Mouse (Mus musculus) kidney, postnatal 0 days (tissue): ENCODE measurements around the gene Rhob. TPM values are rescaled to one million over a fixed set of nuclear protein-coding genes. Genes with fewer than 3 reads are reported as not detected.
A peak's percentile ranks its signal among the peaks of the same experiment; 100 is the strongest.

Experiments used
- ATAC-seq: fragments of 200-750 bp; cut with Nextera tagmentation; replicated peaks from 2 replicates; pipeline ENCODE4 v1.8.0; 2017; ENCODE audit warnings: low read depth, moderate number of reproducible peaks, moderate TSS enrichment, moderate library complexity; ENCODE audit not compliant: low FRiP score
- DNase-seq: peaks from one replicate; pipeline ENCODE4 v3.0.0-alpha.2; 2016; ENCODE audit warnings: low spot score
- H3K27ac ChIP-seq: fragments of 300-500 bp; sonication (generic); 2 replicates; pipeline ENCODE4 v1.5.1; 2014; ENCODE audit warnings: mild to moderate bottlenecking
- H3K27me3 ChIP-seq: fragments of 300-500 bp; sonication (generic); 2 replicates; pipeline ENCODE4 v1.6.1; 2014; ENCODE audit warnings: low read length, mixed read lengths; ENCODE audit not compliant: insufficient read depth
- H3K36me3 ChIP-seq: fragments of 300-500 bp; sonication (generic); 2 replicates; pipeline ENCODE4 v1.6.1; 2014; ENCODE audit warnings: low read length, mixed read lengths; ENCODE audit not compliant: insufficient read depth
- H3K4me1 ChIP-seq: fragments of 300-500 bp; sonication (generic); replicated peaks from 2 replicates; pipeline ENCODE4 v1.6.1; 2014; ENCODE audit warnings: antibody characterized with exemption, low read length, mixed read lengths; ENCODE audit not compliant: insufficient read depth
- H3K4me2 ChIP-seq: fragments of 300-500 bp; sonication (generic); 2 replicates; pipeline ENCODE4 v1.6.1; 2014; ENCODE audit warnings: mild to moderate bottlenecking, low read length, moderate library complexity, mixed read lengths
- H3K4me3 ChIP-seq: fragments of 300-500 bp; sonication (generic); replicated peaks from 2 replicates; pipeline ENCODE4 v1.5.1; 2014; ENCODE audit warnings: low read depth, low read length
- H3K9ac ChIP-seq: fragments of 300-500 bp; sonication (generic); 2 replicates; pipeline ENCODE4 v1.6.1; 2014; ENCODE audit warnings: low read depth, low read length
- H3K9me3 ChIP-seq: fragments of 300-500 bp; sonication (generic); replicated peaks from 2 replicates; pipeline ENCODE4 v1.6.1; 2016; ENCODE audit warnings: low read length, inconsistent platforms, mixed read lengths
- CTCF ChIP-seq: IDR thresholded peaks from 2 replicates; pipeline ENCODE4 v1.5.1; 2016; ENCODE audit warnings: antibody characterized with exemption, low read depth, mild to moderate bottlenecking, moderate library complexity
- WGBS: fragments of 180-500 bp; shearing (Covaris S2); extraction: QIAGEN DNeasy Blood & Tissue Kit; methylation state at CpG from one replicate; pipeline ENCODE4 v1.1.7; 2014; 5-methylcytosine and 5-hydroxymethylcytosine counted together
- polyA plus RNA-seq: library from polyadenylated mRNA; unstranded; fragments of >200 nt; fragmentation: Nextera tagmentation; extraction: Ambion mirVana; gene quantifications from 2 replicates; pipeline ENCODE4 v1.2.1, GENCODE M21; 2015

Gene Rhob
- polyA plus RNA-seq, 1 experiment from 2014 or later, result 53.6 TPM

GRCm38 (mm10) chr12:8469742-8470494 is 29.9 kb downstream of the Rhob start:
- WGBS, result 80% methylated on average over 25 of the region's 25 CpGs
- TF ChIP-seq CTCF, result no peak
- ATAC-seq, result 0 out of 2 replicates have a peak, but pooled peaks have one; percentile 37

GRCm38 (mm10) chr12:8468221-8468865 is 31.5 kb downstream of the Rhob start:
- no peak overlapping the region for H3K9ac ChIP-seq
- peak overlapping the region; percentile 9; the same call in 1 of the 2 replicates for H3K27ac ChIP-seq
- H3K4me2 ChIP-seq, result no peak overlapping the region
- no peaks in the 10 kb centered on the region for H3K36me3 ChIP-seq
- H3K4me3 ChIP-seq, result no peak overlapping the region
- ATAC-seq, result no peak
- TF ChIP-seq CTCF, result no peak
- H3K27me3 ChIP-seq, result no peaks in the 10 kb centered on the region
- peak; percentile 69 for DNase-seq
- H3K4me1 ChIP-seq, result peaks cover 6% of the 10 kb centered on the region; the same call in 1 of the 2 replicates
- H3K9me3 ChIP-seq, result no peaks in the 10 kb centered on the region

More at GRCm38 (mm10) chr12:8469742-8470494, 29.9 kb downstream of the Rhob start:
- Histone ChIP-seq H3K9me3 (no peaks in the 10 kb centered on the region), H3K27me3 (no peaks in the 10 kb centered on the region), H3K4me2 (no peak overlapping the region), H3K4me3 (no peak overlapping the region), H3K4me1 (peaks cover 6% of the 10 kb centered on the region; the same call in 1 of the 2 replicates), H3K27ac (no peak overlapping the region), H3K9ac (no peak overlapping the region), H3K36me3 (no peaks in the 10 kb centered on the region)
- DNase-seq, result peak; percentile 77

GRCm38 (mm10) chr12:8467029-8467924 is 32.5 kb downstream of the Rhob start:
- no peaks in the 10 kb centered on the region for H3K9me3 ChIP-seq
- peaks cover 6% of the 10 kb centered on the region; the same call in 1 of the 2 replicates for H3K4me1 ChIP-seq
- no peak for ATAC-seq
- H3K4me2 ChIP-seq, result no peak overlapping the region
- H3K27ac ChIP-seq, result no peak overlapping the region
- peak; percentile 63 for DNase-seq
- H3K36me3 ChIP-seq, result no peaks in the 10 kb centered on the region
- H3K9ac ChIP-seq, result no peak overlapping the region
- TF ChIP-seq CTCF, result no peak
- 42% methylated on average over 12 of the region's 12 CpGs for WGBS
- no peaks in the 10 kb centered on the region for H3K27me3 ChIP-seq
- H3K4me3 ChIP-seq, result no peak overlapping the region

- Histone ChIP-seq H3K27ac (no peak overlapping the region), H3K36me3 (no peaks in the 10 kb centered on the region), H3K9me3 (no peaks in the 10 kb centered on the region), H3K4me3 (no peak overlapping the region), H3K9ac (no peak overlapping the region), H3K27me3 (no peaks in the 10 kb centered on the region), H3K4me1 (peaks cover 6% of the 10 kb centered on the region; the same call in 1 of the 2 replicates), H3K4me2 (no peak overlapping the region)
- TF ChIP-seq CTCF, result no peak
- 80% methylated on average over 3 of the region's 3 CpGs for WGBS
- DNase-seq (no peak), ATAC-seq (no peak)
Observed at GRCm38 (mm10) chr12:8465680-8466079, 34.1 kb downstream of the Rhob start.

- Histone ChIP-seq H3K4me2 (no peak overlapping the region), H3K36me3 (no peaks in the 10 kb centered on the region), H3K27ac (no peak overlapping the region), H3K27me3 (no peaks in the 10 kb centered on the region), H3K9ac (no peak overlapping the region), H3K9me3 (no peaks in the 10 kb centered on the region), H3K4me3 (no peak overlapping the region), H3K4me1 (peaks cover 6% of the 10 kb centered on the region; the same call in 1 of the 2 replicates)
- DNase-seq (no peak), ATAC-seq (no peak)
- no peak for TF ChIP-seq CTCF
- 88% methylated on average over 5 of the region's 5 CpGs for WGBS
Observed at GRCm38 (mm10) chr12:8464961-8465360, 34.8 kb downstream of the Rhob start.

GRCm38 (mm10) chr12:8463599-8464160 is 36.1 kb downstream of the Rhob start:
- Histone ChIP-seq H3K27me3 (no peaks in the 10 kb centered on the region), H3K27ac (no peak overlapping the region), H3K9ac (no peak overlapping the region), H3K9me3 (no peaks in the 10 kb centered on the region), H3K4me3 (no peak overlapping the region), H3K4me2 (no peak overlapping the region), H3K4me1 (0 out of 2 replicates have a peak, but pooled peaks cover 6% of the 10 kb centered on the region), H3K36me3 (no peaks in the 10 kb centered on the region)
- TF ChIP-seq CTCF, result no peak
- 44% methylated on average over 3 of the region's 3 CpGs for WGBS
- ATAC-seq (no peak), DNase-seq (no peak)
